Mouse (Mus musculus): ENCODE measurements around the gene Elk4. TPM values are rescaled to one million over a fixed set of nuclear protein-coding genes. Genes with fewer than 3 reads are reported as not detected.

The Elk4 gene
- polyA plus RNA-seq, 1 experiment from 2014 or later: 11.0 TPM

DNA sequence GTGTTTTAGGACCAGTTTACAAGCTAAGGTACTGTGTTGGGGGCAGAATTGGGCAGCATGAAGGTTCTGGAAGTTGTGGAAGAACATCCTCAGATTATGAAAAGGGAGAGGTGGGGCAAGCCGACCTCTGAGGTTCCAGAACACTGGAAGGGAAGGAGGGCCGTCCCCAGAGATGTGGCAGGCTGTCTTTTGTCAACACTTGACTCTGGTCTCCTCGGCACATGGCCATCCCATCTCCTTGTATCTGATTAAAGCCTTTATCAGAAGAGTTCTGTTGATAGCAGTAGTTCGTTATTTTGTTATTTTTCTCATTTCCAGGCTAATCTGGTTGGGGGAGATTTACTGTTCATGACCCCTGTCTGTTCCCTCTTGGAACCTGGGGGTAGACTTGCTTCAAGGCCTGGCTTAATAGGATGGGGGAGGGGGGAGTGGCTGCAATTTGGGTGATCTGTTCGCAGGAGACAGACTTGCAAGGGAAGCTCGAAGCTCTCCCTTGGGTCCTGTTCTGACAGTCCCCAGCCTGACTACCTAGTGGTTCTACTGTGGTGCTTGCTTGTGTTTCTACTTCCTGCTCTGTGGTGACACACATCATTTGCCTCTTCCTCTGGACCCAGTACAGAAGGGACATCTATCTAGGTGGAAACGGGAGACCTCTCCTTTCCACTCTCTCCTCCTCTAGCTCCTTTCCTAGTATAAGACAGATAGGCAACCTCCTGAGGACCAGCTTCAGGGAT lies 52.8 kb downstream of the Elk4 start:
- no peak overlapping the region for H3K27ac ChIP-seq
- WGBS: 62% methylated on average over 7 of the region's 7 CpGs
- peaks cover 5% of the 10 kb centered on the region for H3K27me3 ChIP-seq
- no peaks in the 10 kb centered on the region for H3K36me3 ChIP-seq
- no peak overlapping the region for H3K9ac ChIP-seq
- no peak overlapping the region for H3K4me2 ChIP-seq
- no peak for ATAC-seq (ENCODE audit: low FRiP score)
- H3K4me3 ChIP-seq: no peak overlapping the region
- H3K4me1 ChIP-seq (replicated peaks): no peaks in the 10 kb centered on the region
- no peaks in the 10 kb centered on the region for H3K9me3 ChIP-seq

DNA sequence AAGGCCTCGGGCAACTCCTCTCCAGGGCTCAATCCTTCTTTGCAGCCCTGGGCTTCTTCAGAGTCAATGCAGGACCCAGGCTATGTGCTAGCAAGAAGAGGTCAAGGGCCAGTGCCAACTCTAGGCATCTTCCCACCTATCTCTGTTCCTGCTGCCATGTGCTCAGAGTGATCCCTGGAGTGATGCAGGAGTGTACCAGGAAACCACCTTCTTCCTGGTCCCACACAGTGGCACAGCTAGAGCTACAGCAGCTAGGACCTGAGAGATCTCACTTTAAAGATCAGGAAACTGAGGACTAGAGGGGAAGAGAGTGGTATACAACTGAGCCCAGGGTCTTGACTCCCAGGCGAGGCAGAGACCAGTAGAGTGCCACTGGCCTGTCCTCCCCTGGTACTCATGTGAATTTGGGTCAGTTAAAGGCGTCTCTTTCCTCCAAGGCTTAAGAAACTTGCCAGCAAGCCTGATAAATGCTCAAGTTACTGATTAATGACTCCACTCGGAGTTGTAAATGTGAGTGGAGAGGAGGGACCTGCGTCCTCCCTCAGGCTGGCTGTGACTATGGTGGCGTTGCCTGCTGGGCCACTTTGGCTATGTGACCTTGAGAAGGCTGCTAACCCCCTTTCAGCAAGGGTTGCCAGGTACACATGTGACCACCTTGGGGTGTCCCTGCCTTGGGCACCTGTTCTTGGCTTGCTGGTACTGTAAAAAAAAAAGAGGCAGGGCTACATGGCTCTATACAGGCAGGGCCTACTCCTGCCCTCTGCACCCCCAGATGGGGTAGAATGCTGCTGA lies 54.5 kb downstream of the Elk4 start:
- Histone ChIP-seq H3K4me1 (replicated peaks) (peaks cover under 1% of the 10 kb centered on the region; the same call in 1 of the 2 replicates), H3K4me3 (no peak overlapping the region)
- 64% methylated on average over 6 of the region's 6 CpGs for WGBS

DNA sequence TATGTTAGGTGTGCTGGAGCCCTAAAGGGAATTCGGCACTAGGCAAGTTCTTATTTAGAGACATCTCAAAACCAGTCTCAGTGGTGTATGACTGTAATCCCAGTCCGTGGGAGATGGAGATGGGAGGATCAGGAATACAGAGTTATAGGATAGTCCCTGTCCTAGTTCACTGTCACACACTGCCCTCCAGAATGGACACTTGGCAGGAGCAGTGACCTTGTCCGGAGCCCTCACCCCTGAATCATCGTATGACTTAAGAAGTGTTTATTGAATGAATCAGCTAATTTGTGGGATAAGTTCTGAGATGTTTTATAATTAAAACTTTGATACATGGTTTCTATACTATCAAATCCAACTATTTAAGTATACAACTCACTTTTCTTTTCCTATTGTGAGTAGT lies 55.7 kb downstream of the Elk4 start:
- ATAC-seq (ENCODE audit: low FRiP score): no peak
- H3K36me3 ChIP-seq: no peaks in the 10 kb centered on the region
- 82% methylated on average over 4 of the region's 4 CpGs for WGBS

More for the DNA sequence above, 54.5 kb downstream of the Elk4 start:
- no peak for ATAC-seq (ENCODE audit: low FRiP score)
- H3K9me3 ChIP-seq: no peaks in the 10 kb centered on the region
- no peaks in the 10 kb centered on the region for H3K36me3 ChIP-seq
- no peak overlapping the region for H3K4me2 ChIP-seq
- peaks cover 21% of the 10 kb centered on the region for H3K27me3 ChIP-seq
- no peak overlapping the region for H3K27ac ChIP-seq
- no peak overlapping the region for H3K9ac ChIP-seq

DNA sequence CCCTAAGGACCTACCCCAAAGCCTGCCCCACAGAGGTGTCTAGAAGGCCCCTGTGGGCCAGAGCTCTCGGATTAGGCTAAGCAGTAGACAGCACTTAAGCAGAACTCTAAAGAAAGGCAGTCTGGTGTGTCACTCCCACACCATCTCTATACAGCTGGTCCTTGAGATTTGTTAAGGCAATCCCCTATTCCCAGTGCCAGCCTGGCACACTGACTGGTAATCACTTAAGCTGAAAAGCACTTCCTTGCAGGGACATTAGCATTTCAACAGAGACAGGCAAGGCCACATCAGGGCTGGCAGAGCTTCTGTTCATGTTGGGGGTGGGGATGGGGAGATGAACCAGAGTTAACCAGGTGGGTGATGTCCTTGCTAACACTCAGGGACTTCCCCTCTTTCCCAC lies 57.6 kb downstream of the Elk4 start:
- no peak overlapping the region for H3K4me3 ChIP-seq
- no peak overlapping the region for H3K27ac ChIP-seq
- H3K9me3 ChIP-seq: no peaks in the 10 kb centered on the region
- no peak overlapping the region for H3K9ac ChIP-seq
- no peak overlapping the region for H3K4me2 ChIP-seq
- no peak for ATAC-seq (ENCODE audit: low FRiP score)
- H3K36me3 ChIP-seq: no peaks in the 10 kb centered on the region
- 50% methylated on average over 1 of the region's 1 CpGs for WGBS
- peaks cover 13% of the 10 kb centered on the region for H3K4me1 ChIP-seq (replicated peaks)
- peaks cover 50% of the 10 kb centered on the region for H3K27me3 ChIP-seq

More for the DNA sequence above, 55.7 kb downstream of the Elk4 start:
- Histone ChIP-seq H3K9me3 (no peaks in the 10 kb centered on the region), H3K4me2 (no peak overlapping the region), H3K27me3 (peaks cover 31% of the 10 kb centered on the region), H3K4me1 (replicated peaks) (peaks cover 12% of the 10 kb centered on the region), H3K27ac (no peak overlapping the region), H3K9ac (no peak overlapping the region), H3K4me3 (no peak overlapping the region)

DNA sequence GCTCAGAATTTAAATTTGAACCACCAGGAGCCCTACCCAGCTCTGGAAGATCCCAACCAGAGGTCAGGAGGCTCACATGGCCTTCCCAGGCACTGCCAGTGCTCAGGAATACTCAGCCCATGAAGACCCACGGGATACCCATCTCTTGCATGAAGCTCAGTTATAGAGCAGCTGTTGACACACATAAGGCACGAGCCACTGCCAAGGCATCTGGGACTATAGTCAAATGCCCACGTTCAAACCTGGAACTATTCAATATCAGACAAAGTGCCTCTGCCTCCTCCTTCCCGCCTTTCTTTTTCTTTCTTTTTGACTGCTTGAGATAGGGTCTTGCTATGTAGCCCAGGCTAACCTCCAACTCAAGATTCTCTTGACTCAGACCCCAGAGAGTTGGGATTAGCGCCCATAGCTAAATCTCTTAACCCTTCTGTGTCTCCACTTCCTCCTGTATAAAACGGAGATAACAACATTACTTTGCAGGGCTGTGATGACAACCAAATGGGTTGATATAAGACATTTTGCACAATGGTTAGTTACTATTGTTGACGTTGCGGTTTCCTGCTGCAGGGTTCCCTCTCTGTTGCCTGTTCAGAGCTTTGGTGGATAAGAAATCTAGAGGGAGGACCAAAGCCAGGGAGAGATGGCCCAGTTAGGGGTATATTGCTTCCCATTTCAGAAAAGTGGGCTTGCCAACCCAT lies 58.2 kb downstream of the Elk4 start:
- WGBS: 83% methylated on average over 8 of the region's 8 CpGs
- Histone ChIP-seq H3K27ac (no peak overlapping the region), H3K9me3 (no peaks in the 10 kb centered on the region), H3K4me3 (no peak overlapping the region), H3K9ac (no peak overlapping the region), H3K27me3 (peaks cover 55% of the 10 kb centered on the region), H3K4me2 (no peak overlapping the region), H3K36me3 (no peaks in the 10 kb centered on the region), H3K4me1 (replicated peaks) (peaks cover 13% of the 10 kb centered on the region)
- no peak for ATAC-seq (ENCODE audit: low FRiP score)

DNA sequence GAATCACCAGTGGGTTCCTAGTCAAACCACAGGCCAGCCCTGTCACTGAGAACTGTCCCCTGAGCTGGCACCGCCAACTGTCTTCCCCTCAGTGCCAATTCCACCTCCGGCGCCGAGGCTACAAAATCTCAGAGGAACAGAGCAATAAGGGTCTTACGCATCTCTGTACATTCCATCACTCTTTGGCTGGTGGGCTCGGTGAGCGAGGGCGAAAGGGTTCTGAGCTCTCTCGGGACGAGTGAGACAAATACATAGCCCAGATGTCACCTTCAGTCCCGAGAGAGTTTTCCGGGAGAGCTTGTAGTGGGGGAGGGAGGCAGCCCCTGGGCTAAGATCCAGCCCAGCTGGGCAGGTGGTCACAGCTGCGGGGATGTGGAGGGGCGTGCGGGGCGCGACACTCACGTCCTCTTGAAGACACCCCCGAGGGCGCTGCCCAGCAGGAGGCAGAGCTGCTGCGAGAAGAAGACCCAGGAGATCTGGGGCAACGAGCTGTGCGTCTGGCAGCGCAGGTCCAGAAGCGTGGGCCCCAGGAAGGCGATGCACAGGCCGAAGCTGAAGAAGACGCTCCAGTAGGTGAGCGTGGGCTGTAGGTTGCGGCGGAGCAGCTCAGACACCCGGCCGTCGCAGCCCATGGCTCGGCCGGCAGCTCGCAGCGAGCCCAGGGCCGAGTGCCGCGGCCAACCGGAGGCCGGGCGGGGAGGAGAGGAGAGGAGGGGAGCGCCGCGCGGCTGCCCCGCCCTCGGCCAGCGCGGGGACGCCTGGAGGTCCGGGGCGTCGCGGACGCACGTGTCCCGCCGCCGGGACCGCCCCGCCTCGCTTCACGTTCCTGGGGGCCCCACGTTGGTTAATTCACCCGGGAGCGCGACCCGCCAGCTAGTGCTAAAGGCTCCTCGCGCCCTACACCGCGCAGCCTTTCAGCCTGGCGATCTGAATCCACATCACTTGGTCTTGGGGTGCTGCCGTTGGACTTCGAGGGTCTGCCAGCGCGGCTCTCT lies 60.2 kb downstream of the Elk4 start, which contains the start of gene Mfsd4a:
Gene Mfsd4a, minus strand, starts transcription at position 802 of the 995 bp plus-strand sequence.
- ATAC-seq (ENCODE audit: low FRiP score): peak; percentile 84
- Histone ChIP-seq H3K4me2 (peak within 1 kb of the TSS; percentile 92), H3K4me3 (peak within 1 kb of the TSS; percentile 50), H3K27me3 (peaks cover 58% of the 10 kb centered on the region), H3K9ac (peak within 1 kb of the TSS; percentile 77), H3K27ac (no peak within 1 kb of the TSS), H3K4me1 (replicated peaks) (peaks cover 13% of the 10 kb centered on the region), H3K36me3 (no peaks in the 10 kb centered on the region), H3K9me3 (no peaks in the 10 kb centered on the region)
- 2% methylated on average over 80 of the region's 80 CpGs for WGBS

DNA sequence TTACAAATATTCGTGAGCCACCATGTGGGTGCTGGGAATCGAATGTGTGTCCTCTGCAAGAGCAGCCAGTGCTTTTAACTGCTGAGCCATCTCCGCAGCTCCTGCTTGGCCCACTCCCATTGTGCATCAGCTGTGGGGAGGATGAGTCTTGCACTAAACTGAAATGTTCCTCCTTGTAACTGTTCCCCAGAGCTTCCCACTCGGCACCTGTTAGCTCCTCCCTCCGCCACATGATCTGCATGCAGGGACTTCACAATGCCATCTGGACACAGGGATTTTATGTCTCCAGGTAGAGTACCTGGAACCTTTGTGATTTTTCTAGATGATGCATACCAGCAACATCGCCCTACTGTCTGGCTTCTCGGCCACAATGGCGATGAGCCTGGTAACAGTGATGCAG lies 62.0 kb downstream of the Elk4 start:
- peaks cover 13% of the 10 kb centered on the region for H3K4me1 ChIP-seq (replicated peaks)
- no peak overlapping the region for H3K27ac ChIP-seq
- 87% methylated on average over 8 of the region's 8 CpGs for WGBS
- H3K4me2 ChIP-seq: no peak overlapping the region
- no peak for ATAC-seq (ENCODE audit: low FRiP score)
- H3K9me3 ChIP-seq: no peaks in the 10 kb centered on the region
- no peak overlapping the region for H3K4me3 ChIP-seq
- H3K27me3 ChIP-seq: peaks cover 54% of the 10 kb centered on the region
- H3K9ac ChIP-seq: no peak overlapping the region
- no peaks in the 10 kb centered on the region for H3K36me3 ChIP-seq

DNA sequence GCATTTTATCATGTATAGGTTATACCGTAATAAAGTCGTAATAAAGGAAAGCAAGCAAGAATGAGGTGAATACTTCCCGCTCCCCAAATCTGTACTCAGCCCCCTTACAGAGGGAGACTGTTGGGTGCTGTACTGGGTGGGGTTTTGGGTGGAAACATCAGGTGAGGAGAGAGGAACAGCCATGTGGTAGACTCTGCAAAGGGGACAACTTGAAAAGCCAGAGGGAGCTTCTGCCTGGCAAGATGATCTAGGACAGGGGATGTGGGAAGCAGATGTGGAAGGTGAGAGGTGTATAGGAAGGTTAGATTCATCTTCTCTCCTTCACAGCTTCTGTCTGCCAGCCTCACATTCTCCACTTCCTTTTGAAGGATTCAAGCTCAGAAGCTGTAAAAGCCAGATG lies 63.3 kb downstream of the Elk4 start:
- no peak overlapping the region for H3K4me2 ChIP-seq
- ATAC-seq (ENCODE audit: low FRiP score): no peak
- no peak overlapping the region for H3K4me3 ChIP-seq
- H3K9me3 ChIP-seq: no peaks in the 10 kb centered on the region
- no peak overlapping the region for H3K27ac ChIP-seq
- peaks cover 13% of the 10 kb centered on the region for H3K4me1 ChIP-seq (replicated peaks)
- no peak overlapping the region for H3K9ac ChIP-seq
- peaks cover 50% of the 10 kb centered on the region for H3K27me3 ChIP-seq
- WGBS: 92% methylated on average over 3 of the region's 3 CpGs
- H3K36me3 ChIP-seq: no peaks in the 10 kb centered on the region

DNA sequence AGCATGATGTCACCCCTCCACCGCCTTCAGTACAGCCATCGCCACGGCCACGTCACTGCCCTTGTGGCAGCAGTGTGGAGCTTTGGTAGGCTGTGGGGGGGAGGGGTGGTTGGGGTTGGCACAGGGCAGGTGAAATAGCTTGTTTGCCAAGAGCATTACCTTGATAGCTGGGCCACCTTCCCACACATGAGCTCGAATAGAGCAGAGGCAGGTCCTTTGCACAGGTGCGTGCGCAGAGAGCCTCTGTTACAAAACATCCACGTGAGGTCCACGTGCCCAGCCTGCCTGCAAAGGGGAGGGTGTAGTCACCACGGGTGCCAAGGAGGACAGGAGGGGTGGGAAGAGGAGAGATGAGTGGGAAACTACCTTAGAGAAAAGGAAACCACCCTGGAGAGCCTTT lies 68.2 kb downstream of the Elk4 start:
- Histone ChIP-seq H3K27me3 (peaks cover 4% of the 10 kb centered on the region), H3K4me1 (replicated peaks) (no peaks in the 10 kb centered on the region), H3K9ac (no peak overlapping the region), H3K36me3 (no peaks in the 10 kb centered on the region), H3K9me3 (no peaks in the 10 kb centered on the region), H3K4me3 (no peak overlapping the region), H3K27ac (no peak overlapping the region), H3K4me2 (no peak overlapping the region)
- ATAC-seq (ENCODE audit: low FRiP score): no peak
- 86% methylated on average over 10 of the region's 10 CpGs for WGBS

DNA sequence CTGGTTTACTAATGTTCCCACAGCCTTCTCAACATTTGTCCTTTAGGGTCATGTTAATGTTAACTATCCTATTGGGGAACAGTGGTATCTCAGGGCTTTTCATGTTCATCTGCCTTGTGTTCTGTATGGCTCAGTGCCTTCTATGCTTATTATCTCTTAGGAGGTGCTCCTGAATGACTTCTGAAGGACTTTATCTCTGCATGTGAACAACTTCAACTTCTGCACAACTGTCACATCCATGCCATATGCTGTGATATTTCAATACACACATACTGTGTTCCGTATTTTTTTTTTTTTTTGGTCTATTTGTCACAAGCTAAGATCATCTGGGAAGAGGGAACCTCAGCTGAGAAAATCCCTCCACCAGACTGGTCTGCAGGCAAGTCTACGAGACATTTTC lies 71.0 kb downstream of the Elk4 start:
- ATAC-seq (ENCODE audit: low FRiP score): no peak
- no peak overlapping the region for H3K4me3 ChIP-seq
- no peaks in the 10 kb centered on the region for H3K4me1 ChIP-seq (replicated peaks)
- H3K9me3 ChIP-seq: no peaks in the 10 kb centered on the region
- 90% methylated on average over 2 of the region's 2 CpGs for WGBS
- no peak overlapping the region for H3K27ac ChIP-seq
- no peaks in the 10 kb centered on the region for H3K27me3 ChIP-seq
- no peak overlapping the region for H3K4me2 ChIP-seq
- no peak overlapping the region for H3K9ac ChIP-seq
- no peaks in the 10 kb centered on the region for H3K36me3 ChIP-seq

All from hindbrain, embryonic 13.5 days (tissue).